Mouse (Mus musculus): Measurements from ENCODE around the gene Meioc. TPM values are rescaled to one million over a fixed set of nuclear protein-coding genes. Genes with fewer than 3 reads are reported as not detected.

Meioc gene
- polyA plus RNA-seq, 1 experiment from 2014 or later, result 0.55 TPM

GRCm38 (mm10) chr11:102636887-102637286, 26.6 kb upstream of the Meioc start:
- WGBS, result 45% methylated on average over 12 of the region's 12 CpGs
- no peaks in the 10 kb centered on the region for H3K27me3 ChIP-seq (replicated peaks)
- no peaks in the 10 kb centered on the region for H3K36me3 ChIP-seq
- H3K4me2 ChIP-seq, result no peak overlapping the region
- peak; percentile 35; the same call in 1 of the 2 replicates for ATAC-seq (ENCODE audit: insufficient read depth, low FRiP score, low read depth)
- no peaks in the 10 kb centered on the region for H3K9me3 ChIP-seq
- H3K4me3 ChIP-seq (replicated peaks), result no peak overlapping the region
- peaks cover 10% of the 10 kb centered on the region for H3K4me1 ChIP-seq
- no peak overlapping the region for H3K9ac ChIP-seq
- H3K27ac ChIP-seq, result no peak overlapping the region

GRCm38 (mm10) chr11:102643891-102644382, 19.6 kb upstream of the Meioc start:
- no peaks in the 10 kb centered on the region for H3K9me3 ChIP-seq
- no peaks in the 10 kb centered on the region for H3K36me3 ChIP-seq
- H3K27ac ChIP-seq, result peak overlapping the region; percentile 0
- H3K9ac ChIP-seq, result no peak overlapping the region
- no peak overlapping the region for H3K4me2 ChIP-seq
- no peak overlapping the region for H3K4me3 ChIP-seq (replicated peaks)
- no peaks in the 10 kb centered on the region for H3K4me1 ChIP-seq
- 39% methylated on average over 10 of the region's 10 CpGs for WGBS
- H3K27me3 ChIP-seq (replicated peaks), result no peaks in the 10 kb centered on the region
- peak; percentile 88 for ATAC-seq (ENCODE audit: insufficient read depth, low FRiP score, low read depth)

- Histone ChIP-seq H3K27me3 (replicated peaks) (no peaks in the 10 kb centered on the region), H3K9ac (no peak overlapping the region), H3K36me3 (no peaks in the 10 kb centered on the region), H3K4me1 (no peaks in the 10 kb centered on the region), H3K27ac (peak overlapping the region; percentile 8; the same call in 1 of the 2 replicates), H3K4me2 (no peak overlapping the region), H3K4me3 (replicated peaks) (no peak overlapping the region), H3K9me3 (no peaks in the 10 kb centered on the region)
- ATAC-seq (ENCODE audit: insufficient read depth, low FRiP score, low read depth), result no peak
- WGBS, result 70% methylated on average over 13 of the region's 13 CpGs
Observed at GRCm38 (mm10) chr11:102646226-102646625, 17.3 kb upstream of the Meioc start.

- no peaks in the 10 kb centered on the region for H3K4me1 ChIP-seq
Observed at GRCm38 (mm10) chr11:102647885-102648284, 15.6 kb upstream of the Meioc start.

GRCm38 (mm10) chr11:102651381-102651780, 12.1 kb upstream of the Meioc start:
- H3K4me2 ChIP-seq, result no peak overlapping the region
- H3K9me3 ChIP-seq, result no peaks in the 10 kb centered on the region
- no peak overlapping the region for H3K27ac ChIP-seq
- no peak for ATAC-seq (ENCODE audit: insufficient read depth, low FRiP score, low read depth)
- 5% methylated on average over 9 of the region's 9 CpGs for WGBS
- H3K9ac ChIP-seq, result no peak overlapping the region
- H3K36me3 ChIP-seq, result no peaks in the 10 kb centered on the region
- H3K4me3 ChIP-seq (replicated peaks), result no peak overlapping the region
- peaks cover 6% of the 10 kb centered on the region; the same call in 1 of the 2 replicates for H3K4me1 ChIP-seq
- no peaks in the 10 kb centered on the region for H3K27me3 ChIP-seq (replicated peaks)

More at GRCm38 (mm10) chr11:102647885-102648284, 15.6 kb upstream of the Meioc start:
- Histone ChIP-seq H3K27ac (no peak overlapping the region), H3K9me3 (no peaks in the 10 kb centered on the region), H3K9ac (no peak overlapping the region), H3K4me3 (replicated peaks) (no peak overlapping the region), H3K27me3 (replicated peaks) (no peaks in the 10 kb centered on the region), H3K36me3 (no peaks in the 10 kb centered on the region), H3K4me2 (no peak overlapping the region)
- WGBS, result 76% methylated on average over 12 of the region's 12 CpGs
- ATAC-seq (ENCODE audit: insufficient read depth, low FRiP score, low read depth), result no peak

GRCm38 (mm10) chr11:102652844-102653243, 10.7 kb upstream of the Meioc start:
- ATAC-seq (ENCODE audit: insufficient read depth, low FRiP score, low read depth), result no peak
- H3K27ac ChIP-seq, result no peak overlapping the region
- no peak overlapping the region for H3K9ac ChIP-seq
- no peaks in the 10 kb centered on the region for H3K27me3 ChIP-seq (replicated peaks)
- no peaks in the 10 kb centered on the region for H3K36me3 ChIP-seq
- H3K4me1 ChIP-seq, result peaks cover 7% of the 10 kb centered on the region; the same call in 1 of the 2 replicates
- H3K4me2 ChIP-seq, result no peak overlapping the region
- no peaks in the 10 kb centered on the region for H3K9me3 ChIP-seq
- 72% methylated on average over 3 of the region's 3 CpGs for WGBS
- H3K4me3 ChIP-seq (replicated peaks), result no peak overlapping the region

- no peak overlapping the region for H3K27ac ChIP-seq
- H3K27me3 ChIP-seq (replicated peaks), result no peaks in the 10 kb centered on the region
- WGBS, result 38% methylated on average over 8 of the region's 8 CpGs
- peaks cover 7% of the 10 kb centered on the region; the same call in 1 of the 2 replicates for H3K4me1 ChIP-seq
- H3K36me3 ChIP-seq, result no peaks in the 10 kb centered on the region
- ATAC-seq (ENCODE audit: insufficient read depth, low FRiP score, low read depth), result no peak
- no peak overlapping the region for H3K4me3 ChIP-seq (replicated peaks)
- H3K9me3 ChIP-seq, result no peaks in the 10 kb centered on the region
- no peak overlapping the region for H3K9ac ChIP-seq
- H3K4me2 ChIP-seq, result peak overlapping the region; percentile 6; the same call in 1 of the 2 replicates
Observed at GRCm38 (mm10) chr11:102655888-102656287, 7.6 kb upstream of the Meioc start.

GRCm38 (mm10) chr11:102656326-102656926, 7.1 kb upstream of the Meioc start:
- H3K4me1 ChIP-seq, result peaks cover 7% of the 10 kb centered on the region; the same call in 1 of the 2 replicates
- no peaks in the 10 kb centered on the region for H3K36me3 ChIP-seq
- H3K27ac ChIP-seq, result no peak overlapping the region
- no peak; the same call in 1 of the 2 replicates for ATAC-seq (ENCODE audit: insufficient read depth, low FRiP score, low read depth)
- H3K9ac ChIP-seq, result no peak overlapping the region
- H3K27me3 ChIP-seq (replicated peaks), result no peaks in the 10 kb centered on the region
- WGBS, result 11% methylated on average over 4 of the region's 4 CpGs
- H3K4me2 ChIP-seq, result no peak overlapping the region; the same call in 1 of the 2 replicates
- no peak overlapping the region for H3K4me3 ChIP-seq (replicated peaks)
- no peaks in the 10 kb centered on the region for H3K9me3 ChIP-seq

- H3K36me3 ChIP-seq, result no peaks in the 10 kb centered on the region
- H3K4me2 ChIP-seq, result no peak overlapping the region
- no peak for ATAC-seq (ENCODE audit: insufficient read depth, low FRiP score, low read depth)
- no peak overlapping the region for H3K27ac ChIP-seq
- no peak overlapping the region for H3K4me3 ChIP-seq (replicated peaks)
- peaks cover 7% of the 10 kb centered on the region; the same call in 1 of the 2 replicates for H3K4me1 ChIP-seq
- WGBS, result 57% methylated on average over 6 of the region's 6 CpGs
- H3K27me3 ChIP-seq (replicated peaks), result no peaks in the 10 kb centered on the region
- no peaks in the 10 kb centered on the region for H3K9me3 ChIP-seq
- no peak overlapping the region for H3K9ac ChIP-seq
Observed at GRCm38 (mm10) chr11:102656931-102657330, 6.6 kb upstream of the Meioc start.

GRCm38 (mm10) chr11:102665151-102665550, 1.6 kb downstream of the Meioc start:
- Histone ChIP-seq H3K4me3 (replicated peaks) (peak overlapping the region; percentile 16; the same call in 1 of the 2 replicates), H3K27me3 (replicated peaks) (peaks cover 14% of the 10 kb centered on the region), H3K4me1 (0 out of 2 replicates have a peak, but pooled peaks cover 5% of the 10 kb centered on the region), H3K36me3 (no peaks in the 10 kb centered on the region), H3K4me2 (peak overlapping the region; percentile 31; the same call in 1 of the 2 replicates), H3K9me3 (no peaks in the 10 kb centered on the region), H3K9ac (no peak overlapping the region), H3K27ac (no peak overlapping the region)
- ATAC-seq (ENCODE audit: insufficient read depth, low FRiP score, low read depth), result no peak
- WGBS, result 54% methylated on average over 33 of the region's 33 CpGs

GRCm38 (mm10) chr11:102665637-102666435, 2.3 kb downstream of the Meioc start:
- peak overlapping the region; percentile 16 for H3K4me3 ChIP-seq (replicated peaks)
- 42% methylated on average over 84 of the region's 84 CpGs for WGBS

GRCm38 (mm10) chr11:102690162-102690561, 26.6 kb downstream of the Meioc start:
- 68% methylated on average over 6 of the region's 6 CpGs for WGBS
- Histone ChIP-seq H3K36me3 (peaks cover 19% of the 10 kb centered on the region), H3K9me3 (no peaks in the 10 kb centered on the region), H3K27ac (no peak overlapping the region), H3K4me3 (replicated peaks) (no peak overlapping the region), H3K4me2 (no peak overlapping the region), H3K9ac (no peak overlapping the region), H3K27me3 (replicated peaks) (no peaks in the 10 kb centered on the region), H3K4me1 (no peaks in the 10 kb centered on the region)
- no peak for ATAC-seq (ENCODE audit: insufficient read depth, low FRiP score, low read depth)

More at GRCm38 (mm10) chr11:102665637-102666435, 2.3 kb downstream of the Meioc start:
- Histone ChIP-seq H3K36me3 (no peaks in the 10 kb centered on the region), H3K4me1 (0 out of 2 replicates have a peak, but pooled peaks cover 5% of the 10 kb centered on the region), H3K9ac (no peak overlapping the region), H3K9me3 (no peaks in the 10 kb centered on the region), H3K27ac (no peak overlapping the region), H3K27me3 (replicated peaks) (peaks cover 14% of the 10 kb centered on the region), H3K4me2 (peak overlapping the region; percentile 31)
- ATAC-seq (ENCODE audit: insufficient read depth, low FRiP score, low read depth), result no peak
